Mouse (Mus musculus) bone marrow macrophage, adult 2 months (primary cell): ENCODE measurements at regions not wholly inside any gene's neighbourhood (a gene's known extent, or its start where the extent isn't known, plus 50 kb on each side); places are given as distances from the start of the nearest gene placed in this dataset.

Experiments
- CTCF ChIP-seq: IDR thresholded peaks from 2 replicates; pipeline ENCODE4 v1.5.1; 2012; ENCODE audit warnings: low read depth, mild to moderate bottlenecking, low read length, moderate library complexity
- POLR2A ChIP-seq: IDR thresholded peaks from 2 replicates; pipeline ENCODE4 v1.6.1; 2012; ENCODE audit warnings: mild to moderate bottlenecking, low read depth, low read length, borderline replicate concordance

GRCm38 (mm10) chr16:86945058-86945457 is 408.9 kb upstream of the N6amt1 start:
- TF ChIP-seq CTCF, result no peak
- no peak for TF ChIP-seq POLR2A
